Mouse (Mus musculus) adrenal gland, adult 18-20 months (tissue): ENCODE measurements around the gene Acot7. TPM values are rescaled to one million over a fixed set of nuclear protein-coding genes. Genes with fewer than 3 reads are reported as not detected.

ENCODE experiments used
- DNase-seq, 2 experiments: peaks; one replicate each; pipeline ENCODE4 v3.0.0; 2021 to 2022; ENCODE audit warnings: low spot score in 2 of 2
- total RNA-seq, 2 experiments: library from RNA; stranded (reverse); gene quantifications; 1 replicate in 1 of 2; 2 replicates in 1 of 2; pipeline ENCODE4 v1.2.3; 2021

Acot7 gene
- total RNA-seq, 2 experiments from 2014 or later, result 45.7 to 54.0 TPM

DNA sequence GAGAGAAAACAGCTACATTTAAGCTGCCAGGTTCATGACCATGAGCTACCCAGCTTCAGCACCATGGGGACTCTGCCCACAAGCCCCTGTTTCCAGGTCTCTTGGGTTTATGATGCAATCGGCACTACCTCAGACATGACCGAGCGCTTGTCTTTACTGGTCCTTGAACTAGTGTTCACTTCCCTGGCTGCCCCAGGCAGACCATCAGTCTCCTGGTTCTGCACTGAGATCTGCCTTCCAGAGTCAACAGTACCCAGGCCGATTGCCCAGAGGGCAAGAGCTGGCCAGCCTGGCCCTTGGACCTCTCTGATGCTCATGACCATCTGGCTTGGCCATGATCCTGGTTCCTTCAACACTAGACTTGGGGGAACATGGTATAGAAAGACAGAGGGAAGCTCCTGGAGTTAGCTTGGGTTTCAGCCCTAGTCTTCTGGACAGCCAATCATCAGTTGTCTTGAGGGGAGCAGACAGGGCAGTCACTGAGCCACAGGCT lies 54.5 kb downstream of the Acot7 start:
- DNase-seq, result no peak

DNA sequence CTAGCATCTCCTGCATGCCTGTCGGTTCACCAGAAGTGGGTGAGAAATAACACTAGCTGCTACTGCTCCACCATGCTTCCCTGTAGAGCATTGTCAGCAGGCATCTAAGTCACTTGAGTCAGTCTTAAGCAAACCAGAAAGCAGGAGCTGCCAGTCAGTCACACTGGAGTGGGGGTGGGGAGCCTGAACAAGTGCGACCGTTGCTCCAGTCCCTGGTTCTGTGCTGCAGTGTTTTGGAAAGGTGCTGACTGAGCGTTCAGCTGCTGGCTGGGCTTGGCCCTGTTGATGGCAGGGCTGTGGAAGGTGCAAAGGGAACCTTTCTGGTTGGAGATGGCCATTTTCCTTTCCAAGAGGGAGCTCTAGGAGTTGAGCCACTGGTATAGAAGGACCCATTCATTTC lies 62.0 kb downstream of the Acot7 start:
- no peak for DNase-seq

DNA sequence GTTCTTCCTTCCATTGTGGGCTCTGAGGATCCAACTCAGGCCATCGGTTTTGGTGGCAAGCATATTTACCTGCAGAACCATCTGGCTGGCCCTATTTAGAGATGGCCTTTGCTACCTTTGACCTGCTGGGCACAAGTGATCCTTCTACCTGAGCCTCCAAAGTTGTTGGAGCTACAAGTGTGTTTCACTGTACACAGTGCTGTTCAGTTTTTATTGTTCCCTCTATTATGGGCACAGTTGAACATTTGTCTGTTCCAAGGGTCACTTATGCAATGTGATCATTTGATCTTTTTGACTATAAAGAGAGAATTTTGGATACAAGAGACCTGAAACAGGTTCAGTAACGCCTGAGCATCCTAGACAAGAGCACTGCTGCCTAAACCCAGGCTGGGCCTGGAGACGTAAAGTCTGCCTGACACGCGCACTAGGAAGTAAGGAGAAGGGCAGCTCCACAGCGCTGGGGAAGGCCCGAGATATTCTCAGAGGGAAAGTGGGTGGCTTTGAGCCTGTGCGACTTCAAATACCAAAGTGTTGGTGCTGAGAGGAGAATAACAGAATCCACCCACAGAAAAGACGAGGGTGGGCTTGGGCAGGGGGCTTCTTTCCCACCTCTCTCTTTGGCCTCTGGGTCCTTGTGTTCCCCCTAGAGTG lies 65.4 kb downstream of the Acot7 start:
- no peak for DNase-seq

DNA sequence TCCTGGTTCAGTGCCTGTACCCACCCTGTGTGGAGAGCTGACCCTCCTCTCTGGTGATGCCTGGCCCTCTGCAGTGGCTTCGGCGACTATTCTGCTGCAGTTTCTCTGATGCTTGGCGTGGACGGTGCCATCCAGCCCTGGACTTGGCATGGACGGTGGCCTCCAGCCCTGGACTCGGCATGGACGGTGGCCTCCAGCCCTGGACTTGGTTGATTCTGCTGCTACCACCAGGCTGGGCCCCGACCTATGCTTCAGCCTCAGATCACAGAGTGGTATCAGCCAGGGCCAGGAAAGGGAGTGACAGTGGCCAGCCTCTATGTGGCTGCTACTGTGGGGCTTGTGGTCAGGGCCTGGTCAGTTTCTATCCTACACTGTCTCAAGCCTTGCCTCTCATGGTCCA lies 66.0 kb downstream of the Acot7 start:
- DNase-seq, result no peak

DNA sequence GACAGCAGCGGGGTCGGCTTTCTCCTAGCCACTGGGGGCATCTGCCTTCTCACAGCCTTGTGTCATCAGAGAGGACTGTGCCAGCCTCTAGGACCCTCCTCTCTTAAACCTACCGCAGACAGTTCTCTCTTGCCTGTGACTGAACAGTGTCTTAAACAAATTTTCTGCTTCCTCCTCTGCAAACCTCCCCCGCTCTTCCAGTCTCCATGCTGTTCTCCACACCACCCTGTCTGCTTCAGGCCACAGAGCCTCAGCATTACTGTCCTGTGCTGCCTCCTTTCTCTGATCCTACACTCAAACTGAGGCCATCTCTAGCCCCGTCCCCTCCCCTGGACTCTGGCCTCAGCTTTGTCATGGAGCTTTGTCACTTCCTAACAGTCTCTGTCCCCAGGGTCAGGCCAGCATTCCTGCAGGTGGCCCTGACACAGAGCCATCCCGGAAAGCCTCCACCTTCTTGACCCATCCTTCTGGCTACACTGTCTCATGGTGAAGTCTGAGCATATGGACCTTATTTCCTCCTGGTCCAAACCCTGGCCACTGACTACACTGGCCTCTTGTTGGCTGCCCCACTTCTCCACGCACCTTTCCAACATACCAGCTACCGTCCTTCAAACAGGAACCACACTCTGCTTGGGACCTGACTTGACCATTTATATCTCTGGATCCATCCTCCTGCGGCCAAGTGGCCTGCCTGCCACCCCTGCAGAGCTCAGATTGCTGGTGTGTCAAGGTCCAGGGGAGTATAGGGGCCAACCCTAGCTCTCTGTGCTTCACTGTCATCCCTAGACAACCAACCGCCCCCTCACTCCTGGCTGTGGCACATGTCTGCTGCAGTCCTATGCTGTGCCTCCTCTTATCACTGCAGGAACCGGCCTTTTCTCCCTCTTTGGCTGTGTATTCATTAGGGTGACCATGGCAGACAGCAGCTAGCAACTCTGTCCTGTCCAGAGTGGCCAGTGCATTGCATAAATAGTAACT lies 66.9 kb downstream of the Acot7 start:
- DNase-seq, result no peak

DNA sequence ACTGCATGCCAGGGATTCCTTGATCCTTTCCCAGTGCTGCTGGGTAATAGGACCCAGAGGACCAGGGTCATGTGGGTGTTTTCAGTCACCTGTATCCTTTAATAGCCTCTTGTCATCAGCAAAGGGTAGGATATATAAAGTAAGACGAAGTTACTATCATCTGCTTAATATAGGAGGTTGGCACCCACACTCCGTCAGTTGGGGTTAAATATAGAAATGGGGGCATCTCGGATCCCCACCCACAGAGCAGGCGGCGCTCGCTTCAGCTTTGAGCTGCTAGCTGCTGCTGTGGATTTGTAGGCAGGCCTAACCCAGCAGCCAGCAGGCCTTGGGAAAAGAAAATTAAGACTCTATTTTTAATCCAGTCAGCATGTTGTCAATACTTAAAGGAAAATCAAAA lies 68.1 kb downstream of the Acot7 start:
- no peak for DNase-seq

DNA sequence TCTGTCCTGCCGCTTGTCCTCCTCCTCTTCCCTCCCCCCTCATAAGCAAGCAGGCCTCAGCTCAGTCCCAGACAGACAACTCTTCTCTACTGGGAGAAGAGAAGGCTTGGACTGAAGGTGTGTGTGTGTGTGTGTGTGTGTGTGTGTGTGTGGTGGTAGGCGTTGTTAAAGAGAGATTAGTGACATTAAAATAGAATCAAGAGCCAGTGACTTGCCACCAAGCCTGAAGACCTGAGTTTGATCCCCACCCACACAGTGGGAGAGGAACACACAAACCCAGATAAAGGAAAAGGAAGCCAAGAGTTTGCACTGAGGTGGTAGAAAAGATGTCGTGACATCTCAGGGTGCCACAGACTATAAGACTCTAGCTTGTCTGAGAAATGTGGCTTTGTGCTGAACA lies 69.3 kb downstream of the Acot7 start:
- no peak for DNase-seq

DNA sequence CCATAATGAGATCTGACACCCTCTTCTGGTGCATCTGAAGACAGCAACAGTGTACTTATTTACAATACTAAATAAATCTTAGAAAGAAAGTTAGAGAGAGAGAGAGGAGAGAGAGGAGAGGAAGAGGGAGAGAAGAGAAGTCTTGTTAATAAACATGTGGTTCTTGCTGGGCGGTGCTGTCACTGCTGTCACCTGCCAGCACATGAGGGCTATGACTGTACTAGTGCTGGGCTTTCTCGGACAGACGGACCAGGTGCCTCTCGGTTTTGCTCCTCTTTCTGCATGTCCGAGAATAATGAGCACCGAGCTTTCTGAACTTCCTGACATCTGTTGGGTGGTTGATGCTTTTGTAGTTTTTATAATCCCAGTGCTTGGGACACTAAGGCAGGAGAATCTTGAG lies 72.7 kb downstream of the Acot7 start:
- DNase-seq, result no peak

DNA sequence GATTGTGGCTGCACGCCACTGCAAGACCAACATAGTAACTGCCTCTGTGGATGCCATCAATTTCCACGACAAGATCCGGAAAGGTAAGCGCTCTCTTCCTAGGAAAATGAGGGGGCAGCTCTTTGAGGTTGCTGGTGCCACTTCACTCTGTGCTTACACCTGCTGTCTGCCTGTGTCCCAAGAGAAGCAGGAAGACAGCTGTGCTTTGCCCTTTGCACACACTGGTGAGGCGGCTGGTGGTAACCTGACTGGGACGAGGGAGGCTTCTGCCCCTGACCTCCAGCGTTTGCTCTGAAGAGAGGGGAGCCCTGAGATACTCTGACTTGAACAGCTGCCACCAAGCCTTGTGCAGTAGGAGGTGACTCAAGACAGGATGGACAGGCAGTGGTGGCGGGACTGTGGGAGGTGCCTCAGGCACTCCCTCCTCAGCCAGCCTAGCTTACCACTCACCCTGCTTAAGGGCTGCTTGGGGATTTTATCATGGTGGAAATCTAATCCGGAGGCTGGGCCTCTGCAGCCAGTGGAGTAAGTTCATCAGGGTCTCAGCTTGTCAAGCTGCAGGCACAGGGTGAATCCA lies 75.3 kb downstream of the Acot7 start:
- no peak for DNase-seq

DNA sequence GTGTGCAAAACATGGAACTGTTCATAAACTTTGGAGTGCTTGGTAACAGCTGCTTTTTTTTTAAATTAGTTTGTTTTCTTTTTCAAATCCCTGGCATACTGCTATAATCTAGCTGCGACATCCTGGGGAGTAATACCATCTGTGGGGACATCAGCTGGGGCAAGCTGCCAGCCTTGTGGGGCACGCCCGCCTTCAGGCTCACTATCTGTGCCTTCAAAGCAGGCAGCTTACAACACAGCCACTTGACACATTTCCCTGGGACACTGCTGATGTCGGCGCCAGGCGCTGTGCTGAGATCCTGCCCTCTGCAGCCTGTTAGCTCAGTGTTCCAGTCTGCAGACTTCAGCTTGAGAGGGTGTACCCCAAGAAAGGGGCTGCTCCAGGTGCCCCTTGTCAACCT lies 79.1 kb downstream of the Acot7 start:
- no peak for DNase-seq

DNA sequence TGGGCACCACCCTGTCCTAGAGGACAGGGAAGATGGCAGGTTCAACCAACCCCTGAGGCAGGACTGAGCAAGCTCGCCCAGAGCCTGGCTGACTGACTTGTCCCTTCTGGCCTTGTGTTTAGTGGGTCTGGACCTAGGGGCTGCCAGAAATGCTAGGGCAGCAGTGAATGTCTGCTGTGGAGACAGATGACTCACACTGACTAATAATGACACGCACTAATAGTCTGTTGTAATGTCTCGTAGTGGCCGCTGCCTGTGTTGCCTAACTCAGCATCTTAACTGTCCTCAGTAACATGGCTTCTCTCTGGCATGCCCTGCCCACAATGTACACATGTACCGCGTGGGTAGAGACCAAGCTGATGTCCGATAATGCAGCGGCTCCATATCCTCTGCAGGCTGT lies 82.5 kb downstream of the Acot7 start:
- no peak for DNase-seq

DNA sequence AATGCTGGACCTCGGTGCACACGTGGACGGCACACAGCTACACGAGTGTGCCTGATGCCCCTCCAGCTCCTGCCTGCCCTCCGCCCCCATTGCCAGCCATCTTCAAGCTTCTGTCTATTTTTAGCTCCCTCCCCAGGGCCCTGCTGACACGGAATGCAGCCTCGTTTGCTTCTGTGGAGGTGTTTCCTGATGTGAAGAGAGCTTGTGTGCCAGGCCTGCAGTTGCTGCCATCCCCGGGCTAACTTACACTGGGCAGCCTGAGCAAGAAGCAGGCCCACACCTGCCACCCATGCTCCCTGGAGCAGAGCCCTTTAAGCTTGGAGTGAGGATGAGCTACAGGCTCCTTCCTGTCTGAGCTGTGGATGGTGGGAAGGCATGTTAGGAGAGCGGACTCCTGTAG lies 84.3 kb downstream of the Acot7 start:
- DNase-seq, result no peak

DNA sequence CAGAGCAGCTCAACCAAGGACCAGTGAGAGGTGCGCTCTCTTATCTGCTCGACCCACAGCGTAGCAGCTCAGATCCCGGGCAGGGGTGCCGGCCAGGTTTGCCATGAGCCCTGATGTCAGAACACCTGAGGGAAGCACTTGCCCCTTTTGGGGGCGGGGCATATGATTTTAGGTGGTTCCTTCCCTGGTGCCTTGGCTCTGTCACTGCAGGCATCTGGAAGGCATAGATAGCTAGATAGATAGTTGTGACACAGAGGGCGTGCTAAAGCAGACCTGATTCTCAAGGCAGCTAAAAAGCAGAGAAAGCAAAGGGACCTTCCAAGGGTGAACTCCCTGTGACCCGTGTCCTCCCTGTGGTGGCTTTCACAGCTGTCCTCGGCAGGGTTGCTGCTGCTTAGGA lies 85.2 kb downstream of the Acot7 start:
- DNase-seq, result no peak

DNA sequence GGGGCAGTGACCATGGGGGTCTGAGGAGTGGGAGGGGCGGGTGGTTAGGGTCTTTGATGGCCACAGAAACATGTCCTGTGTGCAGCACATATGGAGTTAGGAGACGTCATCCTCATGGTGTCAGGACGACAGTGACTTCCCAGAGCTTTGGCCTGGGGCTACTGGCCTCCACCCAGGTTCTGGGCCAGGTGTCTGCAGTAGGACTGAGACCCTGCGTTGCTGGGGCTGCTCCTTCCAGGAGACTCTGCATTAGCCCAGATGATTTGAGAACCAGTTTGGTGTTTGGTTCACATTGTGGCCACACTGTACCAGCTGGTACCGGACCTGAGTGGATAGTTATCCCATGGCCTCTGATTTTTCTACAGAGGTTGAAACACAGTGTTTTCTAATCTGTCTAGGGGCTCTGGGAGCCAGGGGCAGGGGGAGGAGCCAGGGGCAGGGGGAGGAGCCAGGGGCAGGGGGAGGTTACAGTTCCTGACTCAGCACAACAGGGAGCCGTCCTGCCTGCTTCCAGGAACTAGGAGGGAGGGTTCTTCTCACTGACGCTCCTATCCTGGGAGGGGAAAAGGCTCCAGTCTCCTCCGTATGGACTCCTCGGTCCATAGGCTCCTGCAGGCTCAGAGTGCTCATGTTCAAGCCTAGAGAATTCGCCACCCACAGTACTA lies 85.7 kb downstream of the Acot7 start:
- DNase-seq, result no peak

DNA sequence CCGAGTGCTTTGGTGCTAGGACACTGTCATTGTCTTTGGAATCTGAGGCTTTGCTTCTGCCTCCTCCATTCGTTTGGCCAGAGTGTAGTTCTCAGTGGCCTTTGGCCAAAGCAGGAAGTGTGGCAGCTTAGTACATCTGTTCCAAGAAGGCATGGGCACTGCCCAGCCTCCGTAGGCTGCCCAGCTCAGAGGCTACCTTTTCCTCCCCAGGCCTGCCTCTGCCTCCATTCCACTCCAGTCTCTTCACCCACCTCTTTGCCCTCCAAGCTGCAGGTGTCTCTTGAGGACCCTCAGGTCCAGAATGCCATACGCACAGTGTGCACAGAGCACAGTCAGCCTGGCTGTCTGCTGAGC lies 86.2 kb downstream of the Acot7 start:
- DNase-seq, result no peak

DNA sequence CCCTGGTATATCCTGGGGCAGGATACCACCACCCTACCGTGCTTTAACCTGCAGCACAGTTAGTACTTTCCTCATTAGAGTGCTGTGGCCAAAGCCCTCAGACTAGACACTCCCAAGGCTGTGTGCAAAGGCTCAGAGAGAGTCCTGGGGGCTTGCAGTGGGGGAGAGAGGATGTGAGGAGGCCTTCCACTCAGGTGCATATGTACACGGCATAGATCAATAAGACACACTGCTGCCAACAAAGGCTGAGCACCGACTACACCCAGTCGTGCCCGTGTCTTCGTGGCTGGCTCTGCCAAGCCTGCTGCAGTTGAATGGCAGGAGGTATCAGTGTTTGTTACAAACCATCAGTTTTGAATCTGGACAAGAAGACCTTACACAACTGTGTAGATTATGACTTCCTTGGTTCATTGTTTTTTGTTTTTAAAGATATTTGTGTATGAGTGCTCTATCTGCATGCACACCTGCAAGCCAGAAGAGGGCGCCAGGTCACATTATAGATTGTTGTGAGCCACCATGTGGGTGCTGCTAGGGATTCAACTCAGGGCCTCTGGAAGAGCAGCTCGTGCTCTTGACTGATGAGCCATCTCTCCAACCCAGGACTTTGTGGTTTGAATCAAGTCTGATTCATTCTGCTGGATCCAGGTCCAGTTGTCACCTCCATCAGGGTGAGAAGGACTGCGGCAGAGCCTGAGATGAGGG lies 87.1 kb downstream of the Acot7 start:
- no peak for DNase-seq

DNA sequence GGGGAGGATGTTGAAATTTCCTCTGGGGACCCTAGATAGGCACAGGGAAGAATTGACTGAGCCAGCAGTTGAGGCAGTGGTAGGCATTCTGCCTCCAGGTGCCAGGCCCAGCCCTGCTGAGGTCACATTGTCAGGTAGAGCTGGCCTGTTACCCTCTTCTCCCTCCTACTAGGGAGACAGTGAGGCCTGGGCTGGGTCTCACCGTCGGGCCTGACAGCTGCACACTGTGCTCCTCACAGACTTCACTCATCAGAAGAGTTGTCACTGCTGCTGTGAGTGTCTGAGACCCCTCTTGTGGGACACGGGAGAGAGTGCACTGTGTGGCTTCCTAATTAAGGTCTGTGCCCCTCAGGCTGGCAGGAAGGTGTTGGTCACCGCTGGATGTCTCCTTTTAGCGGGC lies 87.9 kb downstream of the Acot7 start:
- DNase-seq, result no peak

DNA sequence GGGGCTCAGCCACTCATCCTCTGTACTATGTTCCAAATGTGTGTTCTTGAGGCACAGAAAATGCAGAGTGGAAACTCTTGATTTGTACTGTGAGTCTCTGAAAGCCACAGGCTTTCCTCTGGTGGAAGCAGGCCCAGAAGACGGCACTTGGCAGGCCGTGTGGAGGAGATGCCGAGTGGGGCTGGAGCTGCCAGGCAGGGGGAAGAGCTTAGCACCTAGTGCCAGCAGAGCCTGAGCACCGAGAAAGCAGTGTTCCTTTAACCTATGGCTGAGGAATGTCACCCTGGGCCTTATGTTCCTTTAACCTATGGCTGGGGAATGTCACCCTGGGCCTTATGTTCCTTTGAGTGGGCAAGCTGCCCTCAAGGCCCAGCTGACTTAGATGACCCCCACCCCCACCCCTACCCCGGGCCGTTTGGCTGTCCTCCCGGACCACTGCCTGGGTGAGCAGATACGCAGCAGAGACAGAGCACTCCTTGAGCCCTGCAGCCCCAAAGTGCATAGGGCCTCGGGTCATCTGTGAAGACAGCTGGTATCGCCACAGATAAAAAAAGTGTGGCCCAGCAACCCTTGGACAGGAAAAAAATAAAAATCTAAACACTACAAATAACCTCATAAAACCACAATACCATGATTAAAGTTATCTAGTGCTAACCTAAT lies 88.4 kb downstream of the Acot7 start:
- DNase-seq, result no peak

DNA sequence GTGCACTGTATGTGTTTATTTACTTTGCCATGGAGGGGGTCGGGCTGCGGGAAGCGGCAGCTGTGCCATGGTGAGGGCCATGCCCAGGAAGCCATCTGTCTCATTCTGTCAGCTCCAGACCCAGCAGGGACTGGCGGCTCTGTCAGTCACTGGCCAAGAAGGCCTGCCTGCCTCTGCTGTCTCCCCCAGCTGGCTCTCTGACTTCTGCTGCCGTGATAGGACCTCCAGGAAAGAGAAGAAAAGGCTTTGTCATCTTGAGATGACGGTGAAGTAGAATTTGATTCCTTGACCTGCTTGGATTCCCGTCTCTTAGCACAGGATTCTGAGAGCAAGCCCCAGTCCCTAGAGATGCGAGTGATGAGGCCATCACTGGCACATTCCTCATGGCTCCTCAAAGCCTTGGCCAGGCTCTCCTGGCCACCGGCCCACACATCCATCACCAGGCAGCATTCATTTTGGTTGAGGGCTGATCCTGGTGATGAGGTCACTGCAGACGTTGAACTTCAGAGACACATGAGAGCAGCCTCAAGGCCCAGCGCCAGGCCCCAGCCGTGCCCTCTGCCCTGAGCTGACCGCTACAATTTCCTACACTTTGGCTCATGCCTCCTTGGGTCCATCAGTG lies 89.9 kb downstream of the Acot7 start:
- DNase-seq, result peak in 1 of 2 experiments; percentile 30

DNA sequence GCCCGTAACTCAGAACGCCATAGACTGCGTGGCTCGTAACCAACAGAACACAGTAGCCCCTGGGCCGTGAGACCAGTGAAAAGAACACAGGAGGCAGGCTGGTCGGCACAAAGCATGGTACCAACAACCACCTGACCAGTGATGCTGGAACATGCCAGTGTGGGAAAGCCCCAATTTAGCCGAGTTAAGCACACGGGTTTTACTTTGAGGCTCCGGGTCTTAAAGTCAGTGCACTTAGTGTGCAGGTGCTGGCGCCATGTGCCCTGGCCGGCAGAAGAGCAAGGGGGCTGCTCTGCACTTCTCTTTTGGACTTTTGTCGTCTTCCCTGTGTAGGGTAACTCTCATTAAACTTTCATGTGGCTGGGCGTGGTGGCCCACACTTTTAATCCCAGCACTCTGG lies 92.0 kb downstream of the Acot7 start:
- no peak for DNase-seq
